In genomic region chr15:43772718-43773117, GRCm38 (mm10) we compare ENCODE assay signal across 10 mouse cellular contexts.
DNase-seq lines count a peak whose midpoint lies in the region; ATAC-seq and TF ChIP-seq lines count a peak whose summit lies in the region.
"Had no signal": no experiment of that assay in that cellular context is flagged by ENCODE, and none has a peak within 500 bp of the region (broad histone marks: within the 10 kb centered on the region; RNA-seq: fewer than 3 reads in every experiment).

No protein-coding gene starts in this region.

- intact Hi-C loops in heart, adult 2 months (cut with DNase I), result no loop called here

- H3K9me3 ChIP-seq in heart, embryonic 12.5 days (replicated peaks), result no peaks in the 10 kb centered on the region
- H3K9me3 ChIP-seq in neural tube, embryonic 14.5 days (ENCODE audit: control insufficient read depth, low read length), result no peaks in the 10 kb centered on the region
- H3K9me3 ChIP-seq: heart, embryonic 15.5 days had no signal

- no peaks in the 10 kb centered on the region for H3K36me3 ChIP-seq in heart, adult 2 months (ENCODE audit: control insufficient read depth, insufficient read depth, low read length)
- no peaks in the 10 kb centered on the region for H3K36me3 ChIP-seq in heart, embryonic 12.5 days
- no peaks in the 10 kb centered on the region for H3K36me3 ChIP-seq in neural tube, embryonic 14.5 days (ENCODE audit: control insufficient read depth, insufficient read depth, low read length)
- H3K36me3 ChIP-seq: heart, embryonic 15.5 days had no signal

- no peak overlapping the region for H3K27ac ChIP-seq in heart, adult 2 months
- H3K27ac ChIP-seq in heart, embryonic 12.5 days (ENCODE audit: poor library complexity, severe bottlenecking), result no peak overlapping the region
- no peak overlapping the region for H3K27ac ChIP-seq in neural tube, embryonic 14.5 days (ENCODE audit: low read depth, low read length)
- H3K27ac ChIP-seq: heart, embryonic 15.5 days had no signal

- H3K4me1 ChIP-seq in heart, adult 2 months (ENCODE audit: control insufficient read depth, insufficient read depth, low read length), result no peaks in the 10 kb centered on the region
- no peaks in the 10 kb centered on the region for H3K4me1 ChIP-seq in heart, embryonic 12.5 days (replicated peaks)
- no peaks in the 10 kb centered on the region for H3K4me1 ChIP-seq in neural tube, embryonic 14.5 days (ENCODE audit: control insufficient read depth, insufficient read depth, low read length)
- H3K4me1 ChIP-seq: heart, embryonic 15.5 days had no signal

- WGBS in heart, adult 2 months, result 19% methylated on average over 3 of the region's 3 CpGs
- 21% methylated on average over 3 of the region's 3 CpGs for WGBS in heart, embryonic 12.5 days
- WGBS in neural tube, embryonic 14.5 days, result 38% methylated on average over 3 of the region's 3 CpGs

- H3K4me3 ChIP-seq in heart, adult 2 months, result no peak overlapping the region
- H3K4me3 ChIP-seq in heart, embryonic 12.5 days, result no peak overlapping the region
- no peak overlapping the region for H3K4me3 ChIP-seq in neural tube, embryonic 14.5 days (ENCODE audit: low read depth, low read length)
- H3K4me3 ChIP-seq: heart, embryonic 15.5 days; myocyte had no signal

- peak; percentile 63 for TF ChIP-seq CTCF in heart, adult 2 months (IDR thresholded peaks at IDR 0.05)

- no peak for TF ChIP-seq POLR2A in heart, adult 2 months (IDR thresholded peaks at IDR 0.05; ENCODE audit: insufficient read depth, low read depth, low read length)

- no peak for DNase-seq in heart, adult 2 months
- DNase-seq in right cerebral cortex, adult 18-20 months, result peak; percentile 42
- no peak for DNase-seq in right cerebral cortex, postnatal 4 days
- no peak for DNase-seq in heart, adult 18-20 months
- no peak for DNase-seq in adrenal gland, postnatal 25 days

- no peak for ATAC-seq in heart, embryonic 12.5 days (ENCODE audit: insufficient number of reproducible peaks, low FRiP score)
- peak; percentile 58 for ATAC-seq in granulocyte monocyte progenitor cell, adult 5-6 weeks (replicated peaks; ENCODE audit: poor library complexity, severe bottlenecking)
- ATAC-seq in neural tube, embryonic 14.5 days (ENCODE audit: low read depth), result peak; percentile 81

- H3K27me3 ChIP-seq in heart, adult 2 months (ENCODE audit: control insufficient read depth, insufficient read depth, low read length), result no peaks in the 10 kb centered on the region
- H3K27me3 ChIP-seq in heart, embryonic 12.5 days (replicated peaks), result no peaks in the 10 kb centered on the region
- H3K27me3 ChIP-seq in neural tube, embryonic 14.5 days (ENCODE audit: control insufficient read depth, insufficient read depth, low read length), result no peaks in the 10 kb centered on the region
- H3K27me3 ChIP-seq: heart, embryonic 15.5 days had no signal

- TF ChIP-seq EP300 in heart, adult 2 months (IDR thresholded peaks at IDR 0.05; ENCODE audit: insufficient read depth, low read depth, low read length), result no peak

- H3K79me2 ChIP-seq in heart, adult 2 months (replicated peaks; ENCODE audit: control insufficient read depth, insufficient read depth, low read length), result no peaks in the 10 kb centered on the region

- H3K4me2 ChIP-seq in heart, embryonic 12.5 days, result no peak overlapping the region
- H3K4me2 ChIP-seq in neural tube, embryonic 14.5 days (ENCODE audit: low read depth, low read length), result no peak overlapping the region
- H3K4me2 ChIP-seq: heart, embryonic 15.5 days had no signal

- no peak overlapping the region for H3K9ac ChIP-seq in heart, adult 2 months (ENCODE audit: low read depth, low read length)
- no peak overlapping the region for H3K9ac ChIP-seq in heart, embryonic 12.5 days
- no peak overlapping the region for H3K9ac ChIP-seq in neural tube, embryonic 14.5 days (replicated peaks; ENCODE audit: low read depth, low read length)
- H3K9ac ChIP-seq: heart, embryonic 15.5 days had no signal
